Mouse (Mus musculus): Measurements from ENCODE around the gene Gpm6b.

Gpm6b gene

GRCm38 (mm10) chrX:166304355-166304754 lies 65.6 kb downstream of the Gpm6b start:
- no peak for DNase-seq (ENCODE audit: low spot score in 2 of 2)

- no peak for DNase-seq (ENCODE audit: low spot score in 2 of 2)
Measured at GRCm38 (mm10) chrX:166307437-166308222, 68.9 kb downstream of the Gpm6b start.

GRCm38 (mm10) chrX:166308798-166309197 lies 70.1 kb downstream of the Gpm6b start:
- no peak for DNase-seq (ENCODE audit: low spot score in 2 of 2)

- no peak for DNase-seq (ENCODE audit: low spot score in 2 of 2)
Measured at GRCm38 (mm10) chrX:166315251-166315650, 76.5 kb downstream of the Gpm6b start.

GRCm38 (mm10) chrX:166316552-166317375 lies 78.1 kb downstream of the Gpm6b start:
- DNase-seq (ENCODE audit: low spot score in 2 of 2), result no peak

GRCm38 (mm10) chrX:166317376-166317679 lies 78.6 kb downstream of the Gpm6b start:
- DNase-seq (ENCODE audit: low spot score in 2 of 2), result no peak

GRCm38 (mm10) chrX:166323226-166323625 lies 84.5 kb downstream of the Gpm6b start:
- DNase-seq (ENCODE audit: low spot score in 2 of 2), result no peak

GRCm38 (mm10) chrX:166327621-166328020 lies 88.9 kb downstream of the Gpm6b start:
- no peak for DNase-seq (ENCODE audit: low spot score in 2 of 2)

- DNase-seq (ENCODE audit: low spot score in 2 of 2), result no peak
Measured at GRCm38 (mm10) chrX:166328219-166328901, 89.6 kb downstream of the Gpm6b start.

GRCm38 (mm10) chrX:166328904-166329451 lies 90.3 kb downstream of the Gpm6b start:
- no peak for DNase-seq (ENCODE audit: low spot score in 2 of 2)

- DNase-seq (ENCODE audit: low spot score in 2 of 2), result no peak
Measured at GRCm38 (mm10) chrX:166334516-166335136, 95.9 kb downstream of the Gpm6b start.

GRCm38 (mm10) chrX:166338353-166338752 lies 99.6 kb downstream of the Gpm6b start:
- DNase-seq (ENCODE audit: low spot score in 2 of 2), result no peak

- DNase-seq (ENCODE audit: low spot score in 2 of 2), result no peak
Measured at GRCm38 (mm10) chrX:166338784-166339520, 100.2 kb downstream of the Gpm6b start.

- no peak for DNase-seq (ENCODE audit: low spot score in 2 of 2)
Measured at GRCm38 (mm10) chrX:166339911-166340310, 101.2 kb downstream of the Gpm6b start.

- no peak for DNase-seq (ENCODE audit: low spot score in 2 of 2)
Measured at GRCm38 (mm10) chrX:166341795-166342194, 103.1 kb downstream of the Gpm6b start.

GRCm38 (mm10) chrX:166344228-166345015 lies 105.7 kb downstream of the Gpm6b start:
- no peak for DNase-seq (ENCODE audit: low spot score in 2 of 2)

- DNase-seq (ENCODE audit: low spot score in 2 of 2), result no peak
Measured at GRCm38 (mm10) chrX:166348086-166348485, 109.4 kb downstream of the Gpm6b start.

- no peak for DNase-seq (ENCODE audit: low spot score in 2 of 2)
Measured at GRCm38 (mm10) chrX:166348634-166349033, 109.9 kb downstream of the Gpm6b start.

- DNase-seq (ENCODE audit: low spot score in 2 of 2), result peak; percentile 14 to 32
Measured at GRCm38 (mm10) chrX:166351790-166352189, 113.1 kb downstream of the Gpm6b start.

GRCm38 (mm10) chrX:166353412-166353811 lies 114.7 kb downstream of the Gpm6b start:
- no peak for DNase-seq (ENCODE audit: low spot score in 2 of 2)

Measured in urinary bladder, adult 18-20 months (tissue).